Mouse (Mus musculus): Measurements from ENCODE around the gene Ccser1. TPM values are rescaled to one million over a fixed set of nuclear protein-coding genes. Genes with fewer than 3 reads are reported as not detected.

Ccser1 gene
- polyA plus RNA-seq, 1 experiment from 2014 or later: 23.5 TPM

DNA sequence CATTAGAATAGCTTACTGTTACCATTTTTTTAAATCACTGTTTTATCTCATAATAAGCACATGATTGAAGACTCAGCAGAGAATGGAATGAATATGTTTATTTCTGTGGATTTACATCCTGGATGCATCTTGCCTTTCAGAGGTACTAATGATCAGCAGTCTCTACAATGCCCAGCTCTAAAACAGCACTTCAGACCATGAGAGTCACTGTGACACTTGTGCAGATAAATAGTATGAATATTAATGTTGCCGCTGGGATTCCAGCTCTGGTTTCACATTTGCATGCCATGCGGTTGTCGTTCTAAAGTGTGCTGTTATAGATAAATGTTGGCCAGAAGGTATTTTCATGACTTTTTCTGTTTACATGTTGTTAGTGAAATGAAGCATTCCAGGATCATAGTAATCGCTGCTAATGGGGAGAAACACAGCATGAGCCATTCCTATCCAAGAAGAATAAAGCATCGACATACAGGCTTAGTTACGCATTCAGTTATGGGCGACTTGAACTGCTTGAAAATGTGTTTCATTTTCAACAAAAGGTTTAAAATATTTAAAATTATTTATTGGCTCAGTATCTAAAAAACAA lies 363.4 kb downstream of the Ccser1 start:
- 23% methylated on average over 7 of the region's 7 CpGs for WGBS
- DNase-seq (peak; percentile 71), ATAC-seq (ENCODE audit: low FRiP score, low TSS enrichment) (peak; percentile 62; the same call in 1 of the 2 replicates)
- H3K4me3 ChIP-seq (replicated peaks; ENCODE audit: low read depth, low read length): peak overlapping the region; percentile 19
- no peak overlapping the region for H3K9ac ChIP-seq (replicated peaks; ENCODE audit: low read length)
- H3K36me3 ChIP-seq (ENCODE audit: control insufficient read depth, insufficient read depth, low read length): no peaks in the 10 kb centered on the region
- H3K27ac ChIP-seq (replicated peaks; ENCODE audit: low read depth, low read length): peak overlapping the region; percentile 9; the same call in 1 of the 2 replicates
- H3K4me1 ChIP-seq (ENCODE audit: control insufficient read depth, insufficient read depth, low read length): peaks cover 11% of the 10 kb centered on the region
- H3K27me3 ChIP-seq (ENCODE audit: control insufficient read depth, insufficient read depth, low read length): no peaks in the 10 kb centered on the region
- H3K9me3 ChIP-seq (ENCODE audit: control insufficient read depth, low read length): no peaks in the 10 kb centered on the region
- peak overlapping the region; percentile 40 for H3K4me2 ChIP-seq (ENCODE audit: low read length)

DNA sequence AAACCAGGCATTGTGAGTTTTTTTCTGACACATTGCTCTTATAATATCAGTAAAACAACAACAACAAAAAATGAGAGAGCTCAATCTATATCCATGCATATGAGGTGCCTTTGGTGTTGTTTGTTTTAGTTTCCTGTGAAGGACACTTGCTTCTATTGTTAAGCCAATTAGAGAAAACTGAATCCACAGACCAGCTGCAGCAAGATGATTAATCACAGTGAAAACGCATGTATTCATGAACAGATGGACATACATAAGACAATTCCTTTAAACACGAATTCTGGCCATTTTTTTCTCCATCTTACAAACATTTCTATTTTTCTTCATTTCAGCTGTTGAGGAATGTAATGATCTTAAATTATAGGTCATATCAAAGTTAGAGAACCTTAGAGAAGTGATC lies 387.4 kb downstream of the Ccser1 start:
- Histone ChIP-seq H3K27me3 (ENCODE audit: control insufficient read depth, insufficient read depth, low read length) (no peaks in the 10 kb centered on the region), H3K9ac (replicated peaks; ENCODE audit: low read length) (no peak overlapping the region), H3K4me3 (replicated peaks; ENCODE audit: low read depth, low read length) (no peak overlapping the region), H3K9me3 (ENCODE audit: control insufficient read depth, low read length) (no peaks in the 10 kb centered on the region), H3K4me2 (ENCODE audit: low read length) (no peak overlapping the region), H3K4me1 (ENCODE audit: control insufficient read depth, insufficient read depth, low read length) (no peaks in the 10 kb centered on the region), H3K36me3 (ENCODE audit: control insufficient read depth, insufficient read depth, low read length) (no peaks in the 10 kb centered on the region), H3K27ac (replicated peaks; ENCODE audit: low read depth, low read length) (no peak overlapping the region)
- no peak for DNase-seq
- ATAC-seq (ENCODE audit: low FRiP score, low TSS enrichment): no peak
- 70% methylated on average over 2 of the region's 2 CpGs for WGBS

DNA sequence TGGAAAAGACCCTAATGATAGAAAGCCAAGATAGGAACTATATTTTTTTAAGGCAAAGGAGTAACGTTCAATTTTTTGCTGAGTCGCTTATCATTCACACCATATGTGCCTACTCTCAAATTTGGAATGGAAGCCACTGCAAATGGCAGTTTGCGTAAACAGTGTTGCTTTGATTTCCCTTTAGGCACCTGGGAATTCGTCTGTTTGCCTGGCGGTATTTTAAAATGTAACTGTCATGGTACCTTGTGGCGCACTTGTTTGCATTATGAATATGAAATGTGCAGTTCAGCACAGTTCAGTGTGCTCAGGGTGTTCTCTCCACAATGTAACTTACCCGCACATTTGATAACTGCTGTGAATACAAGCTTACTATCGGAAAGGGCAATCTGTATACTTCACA lies 387.8 kb downstream of the Ccser1 start:
- Histone ChIP-seq H3K4me1 (ENCODE audit: control insufficient read depth, insufficient read depth, low read length) (no peaks in the 10 kb centered on the region), H3K9me3 (ENCODE audit: control insufficient read depth, low read length) (no peaks in the 10 kb centered on the region), H3K36me3 (ENCODE audit: control insufficient read depth, insufficient read depth, low read length) (no peaks in the 10 kb centered on the region), H3K27me3 (ENCODE audit: control insufficient read depth, insufficient read depth, low read length) (no peaks in the 10 kb centered on the region), H3K4me2 (ENCODE audit: low read length) (no peak overlapping the region), H3K27ac (replicated peaks; ENCODE audit: low read depth, low read length) (no peak overlapping the region), H3K4me3 (replicated peaks; ENCODE audit: low read depth, low read length) (no peak overlapping the region), H3K9ac (replicated peaks; ENCODE audit: low read length) (no peak overlapping the region)
- ATAC-seq (ENCODE audit: low FRiP score, low TSS enrichment) (no peak), DNase-seq (peak; percentile 13)
- WGBS: 91% methylated on average over 8 of the region's 8 CpGs

DNA sequence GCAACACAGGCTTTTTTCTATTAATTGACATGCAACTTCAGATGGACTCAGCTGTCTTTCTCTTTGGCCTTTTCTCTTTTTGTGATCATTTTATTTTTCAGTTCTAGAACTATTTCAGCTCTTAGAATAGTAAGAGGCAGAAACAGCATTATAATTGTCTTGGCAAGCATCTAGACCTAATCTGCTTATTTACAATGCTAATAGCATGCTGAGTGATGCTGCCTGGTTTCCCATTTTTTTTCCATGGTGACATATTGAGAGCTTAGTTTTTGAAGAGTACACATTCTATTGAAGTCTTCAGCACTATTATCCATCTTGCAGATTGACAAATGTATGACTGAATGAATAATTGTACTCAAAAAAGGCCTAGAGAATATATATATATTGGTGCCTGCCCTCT lies 401.6 kb downstream of the Ccser1 start:
- Histone ChIP-seq H3K9me3 (ENCODE audit: control insufficient read depth, low read length) (no peaks in the 10 kb centered on the region), H3K4me2 (ENCODE audit: low read length) (no peak overlapping the region), H3K36me3 (ENCODE audit: control insufficient read depth, insufficient read depth, low read length) (no peaks in the 10 kb centered on the region), H3K27me3 (ENCODE audit: control insufficient read depth, insufficient read depth, low read length) (no peaks in the 10 kb centered on the region), H3K9ac (replicated peaks; ENCODE audit: low read length) (no peak overlapping the region), H3K4me1 (ENCODE audit: control insufficient read depth, insufficient read depth, low read length) (no peaks in the 10 kb centered on the region), H3K27ac (replicated peaks; ENCODE audit: low read depth, low read length) (no peak overlapping the region), H3K4me3 (replicated peaks; ENCODE audit: low read depth, low read length) (no peak overlapping the region)
- no peak for DNase-seq
- ATAC-seq (ENCODE audit: low FRiP score, low TSS enrichment): no peak

DNA sequence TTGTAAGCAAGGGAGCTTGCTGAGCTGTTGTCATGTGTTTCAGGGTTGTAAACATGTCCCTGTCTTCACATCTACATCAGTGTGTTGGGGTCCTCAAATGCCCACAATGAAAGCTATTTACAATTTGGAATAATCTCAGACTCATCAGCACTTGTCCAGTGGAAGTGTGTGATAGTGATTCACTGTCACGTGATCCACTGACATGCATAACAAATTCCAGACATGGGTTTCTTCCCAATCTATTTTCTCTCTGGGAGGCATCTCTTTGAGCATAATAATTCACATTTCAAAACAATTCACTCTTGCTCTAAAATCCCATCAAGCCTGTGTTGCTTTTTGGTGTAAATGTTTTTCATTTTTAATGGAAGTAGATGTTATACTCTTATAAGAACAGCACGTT lies 408.9 kb downstream of the Ccser1 start:
- H3K27ac ChIP-seq (replicated peaks; ENCODE audit: low read depth, low read length): no peak overlapping the region

DNA sequence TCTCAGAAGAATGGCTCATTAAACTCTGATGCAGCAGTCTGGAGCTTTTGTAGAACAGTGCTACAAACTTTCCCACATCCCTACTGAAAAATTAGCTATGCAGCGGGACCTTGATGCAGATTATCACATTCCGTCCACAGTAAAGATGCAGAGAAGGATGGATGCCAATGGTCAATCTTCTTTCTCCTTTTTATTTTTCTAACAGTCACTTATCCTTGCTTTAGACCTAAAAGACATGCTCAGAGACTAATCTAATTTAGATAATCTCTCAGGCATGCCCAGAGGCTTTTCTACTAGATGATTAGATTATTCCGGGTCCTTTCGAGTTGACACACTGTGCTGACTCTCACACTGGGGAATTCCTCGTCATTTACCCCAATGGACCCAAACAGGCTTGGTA lies 421.8 kb downstream of the Ccser1 start:
- Histone ChIP-seq H3K9ac (replicated peaks; ENCODE audit: low read length) (no peak overlapping the region), H3K4me3 (replicated peaks; ENCODE audit: low read depth, low read length) (no peak overlapping the region), H3K27ac (replicated peaks; ENCODE audit: low read depth, low read length) (no peak overlapping the region), H3K36me3 (ENCODE audit: control insufficient read depth, insufficient read depth, low read length) (no peaks in the 10 kb centered on the region), H3K4me2 (ENCODE audit: low read length) (no peak overlapping the region), H3K9me3 (ENCODE audit: control insufficient read depth, low read length) (no peaks in the 10 kb centered on the region), H3K4me1 (ENCODE audit: control insufficient read depth, insufficient read depth, low read length) (no peaks in the 10 kb centered on the region), H3K27me3 (ENCODE audit: control insufficient read depth, insufficient read depth, low read length) (no peaks in the 10 kb centered on the region)
- DNase-seq (peak; percentile 57), ATAC-seq (ENCODE audit: low FRiP score, low TSS enrichment) (peak; percentile 78; the same call in 1 of the 2 replicates)
- WGBS: 15% methylated on average over 5 of the region's 5 CpGs

More for the DNA sequence above, 408.9 kb downstream of the Ccser1 start:
- no peaks in the 10 kb centered on the region for H3K9me3 ChIP-seq (ENCODE audit: control insufficient read depth, low read length)
- H3K27me3 ChIP-seq (ENCODE audit: control insufficient read depth, insufficient read depth, low read length): no peaks in the 10 kb centered on the region
- no peak overlapping the region for H3K4me3 ChIP-seq (replicated peaks; ENCODE audit: low read depth, low read length)
- WGBS: 73% methylated on average over 2 of the region's 2 CpGs
- H3K4me1 ChIP-seq (ENCODE audit: control insufficient read depth, insufficient read depth, low read length): no peaks in the 10 kb centered on the region
- no peaks in the 10 kb centered on the region for H3K36me3 ChIP-seq (ENCODE audit: control insufficient read depth, insufficient read depth, low read length)
- no peak for DNase-seq
- H3K9ac ChIP-seq (replicated peaks; ENCODE audit: low read length): no peak overlapping the region
- ATAC-seq (ENCODE audit: low FRiP score, low TSS enrichment): no peak
- no peak overlapping the region for H3K4me2 ChIP-seq (ENCODE audit: low read length)

DNA sequence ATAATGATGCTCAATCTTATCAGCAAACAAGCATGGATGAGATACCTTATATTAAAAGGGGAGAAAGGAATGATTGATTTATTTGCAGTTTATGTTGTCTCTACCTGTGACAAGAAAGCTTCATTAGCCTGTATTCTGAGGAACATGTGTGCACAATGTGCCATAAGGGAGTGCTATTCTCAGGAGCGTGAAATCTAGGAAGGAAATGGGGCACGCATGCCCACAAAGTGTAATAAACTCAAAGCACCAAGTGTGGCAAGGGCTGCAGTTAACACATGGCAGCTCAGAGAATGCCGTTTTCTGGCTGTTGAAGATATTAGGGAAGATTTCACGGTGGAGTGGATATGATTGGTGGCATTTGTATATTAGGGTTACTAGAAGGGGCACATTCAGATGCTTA lies 434.8 kb downstream of the Ccser1 start:
- Histone ChIP-seq H3K27me3 (ENCODE audit: control insufficient read depth, insufficient read depth, low read length) (no peaks in the 10 kb centered on the region), H3K27ac (replicated peaks; ENCODE audit: low read depth, low read length) (no peak overlapping the region), H3K4me1 (ENCODE audit: control insufficient read depth, insufficient read depth, low read length) (no peaks in the 10 kb centered on the region), H3K4me3 (replicated peaks; ENCODE audit: low read depth, low read length) (no peak overlapping the region), H3K36me3 (ENCODE audit: control insufficient read depth, insufficient read depth, low read length) (no peaks in the 10 kb centered on the region), H3K9ac (replicated peaks; ENCODE audit: low read length) (no peak overlapping the region), H3K9me3 (ENCODE audit: control insufficient read depth, low read length) (no peaks in the 10 kb centered on the region), H3K4me2 (ENCODE audit: low read length) (no peak overlapping the region)
- no peak for DNase-seq
- no peak for ATAC-seq (ENCODE audit: low FRiP score, low TSS enrichment)
- 78% methylated on average over 4 of the region's 4 CpGs for WGBS

DNA sequence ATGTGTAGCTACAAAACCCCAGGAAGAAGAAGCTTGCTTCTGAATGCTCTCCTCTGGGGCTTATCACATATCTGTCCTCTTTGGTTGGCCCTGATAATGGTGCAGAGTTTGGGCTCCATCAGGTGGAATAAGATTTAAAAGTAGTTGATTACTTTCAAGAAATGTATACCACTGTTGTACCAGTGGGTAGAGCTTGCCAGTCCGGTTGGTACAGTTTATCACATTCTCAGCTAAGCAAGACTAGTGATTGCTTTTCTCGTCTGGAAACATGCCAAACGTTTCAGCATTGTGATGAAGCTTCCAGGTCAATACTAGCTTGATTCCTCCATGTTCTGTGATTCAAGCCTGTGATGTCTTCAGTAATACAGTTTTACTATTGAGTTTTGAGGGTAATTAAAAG lies 441.6 kb downstream of the Ccser1 start:
- no peak overlapping the region for H3K9ac ChIP-seq (replicated peaks; ENCODE audit: low read length)
- no peaks in the 10 kb centered on the region for H3K4me1 ChIP-seq (ENCODE audit: control insufficient read depth, insufficient read depth, low read length)
- no peaks in the 10 kb centered on the region for H3K9me3 ChIP-seq (ENCODE audit: control insufficient read depth, low read length)
- H3K27me3 ChIP-seq (ENCODE audit: control insufficient read depth, insufficient read depth, low read length): no peaks in the 10 kb centered on the region
- no peak overlapping the region for H3K4me2 ChIP-seq (ENCODE audit: low read length)
- WGBS: 91% methylated on average over 3 of the region's 3 CpGs
- H3K4me3 ChIP-seq (replicated peaks; ENCODE audit: low read depth, low read length): no peak overlapping the region
- no peaks in the 10 kb centered on the region for H3K36me3 ChIP-seq (ENCODE audit: control insufficient read depth, insufficient read depth, low read length)
- DNase-seq (no peak), ATAC-seq (ENCODE audit: low FRiP score, low TSS enrichment) (no peak)
- no peak overlapping the region for H3K27ac ChIP-seq (replicated peaks; ENCODE audit: low read depth, low read length)

DNA sequence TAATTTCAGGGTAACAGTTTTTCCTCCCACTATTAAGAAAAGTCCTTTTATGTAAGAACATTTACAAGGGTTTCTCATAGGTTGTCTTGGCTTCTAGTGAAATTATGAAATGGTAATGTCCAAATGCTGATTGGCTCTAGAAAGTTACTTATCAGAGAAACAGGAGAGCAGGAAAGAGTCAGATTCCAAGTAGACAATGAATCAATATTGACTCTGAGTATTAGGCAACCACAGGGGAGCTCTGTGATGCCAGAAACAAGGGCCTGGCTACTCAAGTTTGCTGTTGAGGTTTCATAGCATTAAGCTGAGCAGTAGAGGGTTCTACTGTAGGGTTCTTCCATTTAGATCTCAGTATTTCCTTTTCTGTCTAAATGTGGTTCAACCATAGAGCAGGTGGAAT lies 481.3 kb downstream of the Ccser1 start:
- DNase-seq (no peak), ATAC-seq (ENCODE audit: low FRiP score, low TSS enrichment) (no peak)
- no peaks in the 10 kb centered on the region for H3K9me3 ChIP-seq (ENCODE audit: control insufficient read depth, low read length)
- H3K27ac ChIP-seq (replicated peaks; ENCODE audit: low read depth, low read length): no peak overlapping the region
- no peak overlapping the region for H3K4me2 ChIP-seq (ENCODE audit: low read length)
- H3K4me3 ChIP-seq (replicated peaks; ENCODE audit: low read depth, low read length): no peak overlapping the region
- H3K27me3 ChIP-seq (ENCODE audit: control insufficient read depth, insufficient read depth, low read length): no peaks in the 10 kb centered on the region
- H3K4me1 ChIP-seq (ENCODE audit: control insufficient read depth, insufficient read depth, low read length): no peaks in the 10 kb centered on the region
- H3K9ac ChIP-seq (replicated peaks; ENCODE audit: low read length): no peak overlapping the region
- H3K36me3 ChIP-seq (ENCODE audit: control insufficient read depth, insufficient read depth, low read length): no peaks in the 10 kb centered on the region

Measured in midbrain, embryonic 14.5 days (tissue).